Mouse (Mus musculus): ENCODE measurements around the gene Gm10570.

DNA sequence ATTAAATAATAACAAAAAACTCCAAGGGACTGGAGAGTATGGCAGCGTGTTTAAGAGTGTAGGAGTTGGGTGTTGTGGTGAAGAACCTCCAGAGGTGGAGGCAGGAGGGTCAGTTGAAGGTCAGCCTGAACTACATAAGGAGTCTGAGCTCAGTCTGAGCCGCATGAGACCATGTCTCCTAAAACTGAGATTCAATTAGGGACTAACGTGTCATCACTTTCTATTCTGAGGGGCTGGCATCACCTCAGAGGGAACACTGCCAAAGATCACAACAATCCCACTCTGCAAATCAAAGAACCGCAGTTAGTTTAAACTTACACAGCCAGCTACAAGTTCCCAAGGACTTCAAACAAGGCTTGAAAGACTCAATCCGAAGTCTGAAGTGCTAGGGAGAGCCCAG lies 15.1 kb upstream of the Gm10570 start:
- TF ChIP-seq CTCF (IDR thresholded peaks at IDR 0.05; ENCODE audit: borderline replicate concordance, insufficient read depth, low read length) (no peak), POLR2A (IDR thresholded peaks at IDR 0.05; ENCODE audit: low read depth, low read length) (no peak)

Data from embryonic fibroblast, embryonic 13.5 days (primary cell).